8 mouse cellular contexts compared by ENCODE assay signal in genomic region chr15:80233053-80233452, GRCm38 (mm10). TPM values are rescaled to one million over a fixed set of nuclear protein-coding genes. Genes with fewer than 3 reads are reported as not detected.
A peak's percentile ranks its signal among the peaks of the same experiment; 100 is the strongest.
DNase-seq lines count a peak whose midpoint lies in the region; ATAC-seq and TF ChIP-seq lines count a peak whose summit lies in the region.

No protein-coding gene starts in this region.

- ATAC-seq in heart, embryonic 14.5 days (ENCODE audit: insufficient number of reproducible peaks, insufficient read depth, low FRiP score, low read depth): no peak
- no peak; the same call in 1 of the 2 replicates for ATAC-seq in forebrain, embryonic 15.5 days (replicated peaks)
- ATAC-seq in liver, embryonic 16.5 days (ENCODE audit: low read depth): no peak

- peaks cover 0 to 17% of the 10 kb centered on the region in 2 experiments; a peak in 2 of 4 replicates for H3K4me1 ChIP-seq in heart, embryonic 14.5 days (ENCODE audit: control insufficient read depth in 2 of 2, insufficient read depth in 2 of 2, low read length in 2 of 2)
- peaks cover 78% of the 10 kb centered on the region for H3K4me1 ChIP-seq in E14TG2a.4 (replicated peaks; ENCODE audit: low read depth, low read length)
- peaks cover 22% of the 10 kb centered on the region for H3K4me1 ChIP-seq in forebrain, embryonic 15.5 days
- H3K4me1 ChIP-seq in liver, embryonic 16.5 days (ENCODE audit: control insufficient read depth, low read depth, low read length): peaks cover 23% of the 10 kb centered on the region

- WGBS in heart, embryonic 14.5 days: 71% methylated on average over 4 of the region's 4 CpGs
- 64% methylated on average over 4 of the region's 4 CpGs for WGBS in forebrain, embryonic 15.5 days
- WGBS in liver, embryonic 16.5 days (ENCODE audit: insufficient replicate concordance): 64% methylated on average over 4 of the region's 4 CpGs

- no peak for DNase-seq in heart, adult 8-10 months (ENCODE audit: low spot score)
- no peak for DNase-seq in layer of hippocampus, adult 18-20 months (ENCODE audit: low spot score in 2 of 2)
- no peak for DNase-seq in spleen, postnatal 10 days (ENCODE audit: low spot score in 2 of 2)
- no peak for DNase-seq in layer of hippocampus, adult 9-11 months

- peak overlapping the region; percentile 70; the same call in 1 of the 2 replicates for H3K9ac ChIP-seq in heart, embryonic 14.5 days (ENCODE audit: low read length)
- peak overlapping the region; percentile 88 for H3K9ac ChIP-seq in forebrain, embryonic 15.5 days (replicated peaks)
- H3K9ac ChIP-seq in liver, embryonic 16.5 days (ENCODE audit: low read depth, low read length): peak overlapping the region; percentile 61

- no peaks in the 10 kb centered on the region for H3K27me3 ChIP-seq in heart, embryonic 14.5 days (ENCODE audit: control insufficient read depth, insufficient read depth, low read length)
- no peaks in the 10 kb centered on the region for H3K27me3 ChIP-seq in E14TG2a.4 (ENCODE audit: insufficient read depth, low read length)
- no peaks in the 10 kb centered on the region for H3K27me3 ChIP-seq in forebrain, embryonic 15.5 days
- no peaks in the 10 kb centered on the region for H3K27me3 ChIP-seq in liver, embryonic 16.5 days (ENCODE audit: control insufficient read depth, insufficient read depth, low read depth, low read length)

- H3K4me3 ChIP-seq in heart, embryonic 14.5 days (ENCODE audit: control insufficient read depth in 1 of 2, insufficient read depth in 1 of 2, low read depth in 1 of 2, low read length in 2 of 2): no peak overlapping the region
- H3K4me3 ChIP-seq in E14TG2a.4 (replicated peaks; ENCODE audit: low read length): peak overlapping the region; percentile 59
- H3K4me3 ChIP-seq in forebrain, embryonic 15.5 days: no peak overlapping the region
- H3K4me3 ChIP-seq in liver, embryonic 16.5 days (ENCODE audit: low read depth, low read length): peak overlapping the region; percentile 50; the same call in 1 of the 2 replicates

- H3K9me3 ChIP-seq in heart, embryonic 14.5 days (ENCODE audit: control insufficient read depth, low read length): no peaks in the 10 kb centered on the region
- H3K9me3 ChIP-seq in E14TG2a.4 (ENCODE audit: low read length): no peaks in the 10 kb centered on the region
- H3K9me3 ChIP-seq in forebrain, embryonic 15.5 days: no peaks in the 10 kb centered on the region
- H3K9me3 ChIP-seq in liver, embryonic 16.5 days (replicated peaks; ENCODE audit: control insufficient read depth, low read length): no peaks in the 10 kb centered on the region

- H3K36me3 ChIP-seq in heart, embryonic 14.5 days (ENCODE audit: control insufficient read depth, insufficient read depth, low read length): peaks cover 25% of the 10 kb centered on the region
- peaks cover 31% of the 10 kb centered on the region for H3K36me3 ChIP-seq in E14TG2a.4 (ENCODE audit: insufficient read depth, low read length)
- peaks cover 20% of the 10 kb centered on the region for H3K36me3 ChIP-seq in forebrain, embryonic 15.5 days
- peaks cover 17% of the 10 kb centered on the region for H3K36me3 ChIP-seq in liver, embryonic 16.5 days (ENCODE audit: control insufficient read depth, insufficient read depth)

- TF ChIP-seq CTCF in E14TG2a.4 (conservative IDR thresholded peaks at IDR 0.05; ENCODE audit: low read length): no peak

- H3K4me2 ChIP-seq in heart, embryonic 14.5 days (ENCODE audit: low read length): peak overlapping the region; percentile 67
- H3K4me2 ChIP-seq in forebrain, embryonic 15.5 days (replicated peaks): peak overlapping the region; percentile 87; the same call in 1 of the 2 replicates
- peak overlapping the region; percentile 86; the same call in 1 of the 2 replicates for H3K4me2 ChIP-seq in liver, embryonic 16.5 days (ENCODE audit: low read depth, low read length)

- peak overlapping the region in 1 of 2 experiments; percentile 81; a peak in 2 of 4 replicates for H3K27ac ChIP-seq in heart, embryonic 14.5 days (replicated peaks in 1 of 2; ENCODE audit: control insufficient read depth in 1 of 2, insufficient read depth in 1 of 2, low read depth in 2 of 2, low read length in 2 of 2)
- H3K27ac ChIP-seq in forebrain, embryonic 15.5 days (replicated peaks): peak overlapping the region; percentile 88
- H3K27ac ChIP-seq in liver, embryonic 16.5 days (ENCODE audit: low read length): peak overlapping the region; percentile 93

RNA-seq across cellular contexts. Expression of gene Mief1, which starts 0.8 kb away (rescaled TPM):
- polyA plus RNA-seq in heart, embryonic 14.5 days (2014; fragmentation: Nextera tagmentation; extraction: Ambion mirVana): 27.6 and 28.1 TPM in 2 replicates
- total RNA-seq in heart, adult 8-10 months (2022): 10 to 100 TPM; 27.0 to 30.7 (median 28.7) TPM
- 41.0 and 41.6 TPM in 2 replicates for polyA plus RNA-seq in forebrain, embryonic 15.5 days (2015; fragmentation: Nextera tagmentation; extraction: Ambion mirVana)
- 14.4 and 16.0 TPM in 2 replicates for polyA plus RNA-seq in liver, embryonic 16.5 days (2015; fragmentation: Nextera tagmentation; extraction: Ambion mirVana)
- total RNA-seq in layer of hippocampus, adult 18-20 months (2021): 10 to 100 TPM; 32.7 to 33.9 TPM

RNA-seq across cellular contexts. Expression of gene AC140267.1, which starts 2.6 kb away (rescaled TPM):
- polyA plus RNA-seq in heart, embryonic 14.5 days (2014; fragmentation: Nextera tagmentation; extraction: Ambion mirVana): not detected in 2 replicates
- 10 to 100 TPM in 1 of 4 experiments, 1 to 10 TPM in 3; 5.6 to 11.9 (median 8.0) TPM for total RNA-seq in heart, adult 8-10 months (2022)
- 4.2 TPM in 1 of 2 replicates, not detected in the other for polyA plus RNA-seq in forebrain, embryonic 15.5 days (2015; fragmentation: Nextera tagmentation; extraction: Ambion mirVana)
- polyA plus RNA-seq in liver, embryonic 16.5 days (2015; fragmentation: Nextera tagmentation; extraction: Ambion mirVana): not detected in 2 replicates
- 10 to 100 TPM; 15.2 to 19.6 TPM for total RNA-seq in layer of hippocampus, adult 18-20 months (2021)

RNA-seq across cellular contexts. Expression of gene Atf4, which starts 21.9 kb away (rescaled TPM):
- polyA plus RNA-seq in heart, embryonic 14.5 days (2014; fragmentation: Nextera tagmentation; extraction: Ambion mirVana): 69.6 and 71.5 TPM in 2 replicates
- total RNA-seq in heart, adult 8-10 months (2022): 10 to 100 TPM; 42.9 to 76.3 (median 65.9) TPM
- 123 and 124 TPM in 2 replicates for polyA plus RNA-seq in forebrain, embryonic 15.5 days (2015; fragmentation: Nextera tagmentation; extraction: Ambion mirVana)
- 138 and 139 TPM in 2 replicates for polyA plus RNA-seq in liver, embryonic 16.5 days (2015; fragmentation: Nextera tagmentation; extraction: Ambion mirVana)
- total RNA-seq in layer of hippocampus, adult 18-20 months (2021): 100 to 1,000 TPM in 1 of 2 experiments, 10 to 100 TPM in 1; 98.4 to 101 TPM

RNA-seq across cellular contexts. Expression of gene Rps19bp1, which starts 31.1 kb away (rescaled TPM):
- polyA plus RNA-seq in heart, embryonic 14.5 days (2014; fragmentation: Nextera tagmentation; extraction: Ambion mirVana): 41.5 and 45.9 TPM in 2 replicates
- 10 to 100 TPM; 13.2 to 16.5 (median 14.6) TPM for total RNA-seq in heart, adult 8-10 months (2022)
- polyA plus RNA-seq in forebrain, embryonic 15.5 days (2015; fragmentation: Nextera tagmentation; extraction: Ambion mirVana): 65.3 and 70.7 TPM in 2 replicates
- polyA plus RNA-seq in liver, embryonic 16.5 days (2015; fragmentation: Nextera tagmentation; extraction: Ambion mirVana): 21.2 and 24.9 TPM in 2 replicates
- total RNA-seq in layer of hippocampus, adult 18-20 months (2021): 10 to 100 TPM; 36.1 to 40.0 TPM

RNA-seq across cellular contexts. Expression of gene Cacna1i, which starts 54.0 kb away (rescaled TPM):
- polyA plus RNA-seq in heart, embryonic 14.5 days (2014; fragmentation: Nextera tagmentation; extraction: Ambion mirVana): not detected in 2 replicates
- total RNA-seq in heart, adult 8-10 months (2022): under 1 TPM in 3 of 4 experiments, not detected in 1; 0.03 to 0.37 (median 0.14) TPM
- polyA plus RNA-seq in forebrain, embryonic 15.5 days (2015; fragmentation: Nextera tagmentation; extraction: Ambion mirVana): 0.50 and 0.57 TPM in 2 replicates
- polyA plus RNA-seq in liver, embryonic 16.5 days (2015; fragmentation: Nextera tagmentation; extraction: Ambion mirVana): not detected in 2 replicates
- total RNA-seq in layer of hippocampus, adult 18-20 months (2021): 10 to 100 TPM; 44.2 to 46.2 TPM

Comparison
In these comparisons a context has a peak if more than half of its experiments do, and no peak if none do; other contexts are left out.
1. H3K4me3 ChIP-seq: peak in E14TG2a.4 (single experiment) and liver, embryonic 16.5 days (single experiment); none in heart, embryonic 14.5 days (0 of 2) and forebrain, embryonic 15.5 days (single experiment).
2. Peak in every context shown above with its lines, with median percentiles within 50 percentile points of each other: H3K4me2 ChIP-seq and H3K9ac ChIP-seq.